Mouse (Mus musculus): ENCODE measurements at regions not wholly inside any gene's neighbourhood (a gene's known extent, or its start where the extent isn't known, plus 50 kb on each side); places are given as distances from the start of the nearest gene placed in this dataset.

- TF ChIP-seq POLR2A (IDR thresholded peaks at IDR 0.05; ENCODE audit: insufficient read depth, low read depth, low read length): no peak
- no peak for TF ChIP-seq CTCF (IDR thresholded peaks at IDR 0.05)
Measured at GRCm38 (mm10) chr1:89287136-89287795, 167.3 kb upstream of the Agap1 start.

Measured in heart, adult 2 months (tissue).